Mouse (Mus musculus): ENCODE data around the gene Psmc2. TPM values are rescaled to one million over a fixed set of nuclear protein-coding genes. Genes with fewer than 3 reads are reported as not detected.

Gene Psmc2
- 5.0 and 5.6 TPM in 2 replicates for polyA plus RNA-seq (2012; rRNA removed; ENCODE audit: low replicate concordance)

DNA sequence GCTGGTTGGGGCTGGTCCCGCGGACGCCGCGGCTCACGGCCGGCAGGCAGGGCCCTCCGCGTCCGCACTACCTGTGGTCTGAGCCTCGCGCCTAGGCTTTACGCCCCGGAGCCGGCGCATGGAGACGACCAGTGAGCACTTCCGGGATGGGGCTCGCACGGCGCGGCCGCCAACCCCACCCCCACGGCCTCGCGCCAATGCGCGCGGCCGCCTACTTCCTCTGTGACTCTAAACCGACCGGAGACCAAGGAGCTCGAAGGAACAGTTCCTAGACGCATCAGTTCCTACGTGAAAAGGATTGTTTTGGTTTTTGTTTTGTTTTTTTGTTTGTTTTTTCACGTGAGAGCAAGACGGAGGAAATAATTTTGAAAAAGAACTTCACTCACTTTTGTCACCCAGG, at the start of gene Psmc2, which contains the start of gene Dnajc2:
Psmc2 (plus strand) TSS at position 231 of the 400 bp plus-strand sequence.
Dnajc2 (minus strand) TSS at position 199 of the 400 bp plus-strand sequence.

DNA sequence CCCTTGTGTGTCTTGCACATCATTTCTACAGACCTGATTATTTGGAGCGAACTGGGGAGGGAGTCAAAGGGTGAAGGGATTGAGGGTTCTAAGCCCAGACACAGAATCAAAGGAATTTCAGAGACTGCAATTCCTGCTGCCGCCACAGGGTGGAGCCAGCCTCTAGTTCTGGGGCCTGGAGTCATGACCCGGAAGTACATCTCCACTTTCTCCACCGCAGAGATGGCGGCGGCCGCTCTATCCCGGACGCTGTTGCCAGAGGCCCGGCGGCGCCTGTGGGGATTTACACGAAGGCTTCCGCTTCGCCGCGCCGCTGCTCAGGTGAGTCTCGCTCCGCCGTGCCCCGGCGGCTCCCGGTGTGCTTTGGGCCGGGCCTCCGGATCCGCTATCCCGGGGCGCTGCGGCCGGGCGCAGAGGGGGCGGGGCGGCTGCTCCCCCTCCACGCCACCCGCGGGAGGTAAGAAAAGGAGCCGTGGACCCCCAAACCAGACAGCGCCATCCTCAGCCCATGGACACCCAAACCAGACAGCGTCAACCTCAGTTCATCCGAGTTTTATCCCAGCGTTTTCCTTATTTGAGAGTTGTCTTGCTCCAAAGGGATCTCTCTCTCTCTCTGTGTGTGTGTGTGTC, 48.0 kb upstream of the Psmc2 start, which contains the start of gene Pmpcb:
Pmpcb (plus strand) TSS at position 186 of the 630 bp plus-strand sequence.

Other genes with a start within 250 kb of the Psmc2 start
- 0.57 and 0.62 TPM in 2 replicates for gene Lrrc17, start 241.7 kb upstream of the Psmc2 start, polyA plus RNA-seq (2012; rRNA removed; ENCODE audit: low replicate concordance)
- 0.05 TPM in 1 of 2 replicates, not detected in the other for gene Fbxl13, start 139.6 kb upstream of the Psmc2 start, polyA plus RNA-seq (2012; rRNA removed; ENCODE audit: low replicate concordance)
- gene Armc10, start 139.5 kb upstream of the Psmc2 start, polyA plus RNA-seq (2012; rRNA removed; ENCODE audit: low replicate concordance), result 83.4 and 197 TPM in 2 replicates
- gene Napepld, start 83.9 kb upstream of the Psmc2 start, polyA plus RNA-seq (2012; rRNA removed; ENCODE audit: low replicate concordance), result 0.69 and 2.1 TPM in 2 replicates
- gene Pmpcb, start 48.1 kb upstream of the Psmc2 start, polyA plus RNA-seq (2012; rRNA removed; ENCODE audit: low replicate concordance), result 9.3 and 11.6 TPM in 2 replicates
- gene Dnajc2, start within 50 bp of the Psmc2 start, polyA plus RNA-seq (2012; rRNA removed; ENCODE audit: low replicate concordance), result 11.7 and 20.8 TPM in 2 replicates
- gene Slc26a5, start 80.3 kb downstream of the Psmc2 start, polyA plus RNA-seq (2012; rRNA removed; ENCODE audit: low replicate concordance), result not detected in 2 replicates